Mouse (Mus musculus) intestine, postnatal 0 days (tissue): ENCODE results near the gene Cks2. TPM values are rescaled to one million over a fixed set of nuclear protein-coding genes. Genes with fewer than 3 reads are reported as not detected.

Experiments used
- ATAC-seq: fragments of 200-750 bp; cut with Nextera tagmentation; 2 replicates; pipeline ENCODE4 v1.8.0; 2017; ENCODE audit warnings: mild to moderate bottlenecking, moderate TSS enrichment, moderate library complexity
- H3K27ac ChIP-seq: fragments of 300-500 bp; sonication (generic); 2 replicates; pipeline ENCODE4 v1.5.1; 2014; ENCODE audit warnings: mild to moderate bottlenecking, low read depth, low read length, moderate library complexity
- H3K27me3 ChIP-seq: fragments of 300-500 bp; sonication (generic); replicated peaks from 2 replicates; pipeline ENCODE4 v1.6.1; 2014; ENCODE audit warnings: low read length, mixed read lengths; ENCODE audit not compliant: control insufficient read depth, insufficient read depth
- H3K36me3 ChIP-seq: fragments of 300-500 bp; sonication (generic); 2 replicates; pipeline ENCODE4 v1.6.1; 2014; ENCODE audit warnings: mild to moderate bottlenecking, moderate library complexity; ENCODE audit not compliant: control insufficient read depth, insufficient read depth
- H3K4me1 ChIP-seq: fragments of 300-500 bp; sonication (generic); replicated peaks from 2 replicates; pipeline ENCODE4 v1.6.1; 2014; ENCODE audit warnings: antibody characterized with exemption, low read length, mixed read lengths; ENCODE audit not compliant: control insufficient read depth, insufficient read depth
- H3K4me2 ChIP-seq: fragments of 300-500 bp; sonication (generic); replicated peaks from 2 replicates; pipeline ENCODE4 v1.6.1; 2014; ENCODE audit warnings: low read depth, mild to moderate bottlenecking, moderate library complexity
- H3K4me3 ChIP-seq: fragments of 300-500 bp; sonication (generic); 2 replicates; pipeline ENCODE4 v1.5.1; 2014; ENCODE audit warnings: low read depth, low read length
- H3K9ac ChIP-seq: fragments of 300-500 bp; sonication (generic); 2 replicates; pipeline ENCODE4 v1.6.1; 2014; ENCODE audit warnings: mild to moderate bottlenecking, low read depth, low read length
- H3K9me3 ChIP-seq: fragments of 300-500 bp; sonication (generic); 2 replicates; pipeline ENCODE4 v1.6.1; 2016; ENCODE audit warnings: mixed run types; ENCODE audit not compliant: control insufficient read depth
- CTCF ChIP-seq: sonication (generic); IDR thresholded peaks from 2 replicates; pipeline ENCODE4 v1.5.1; 2016; ENCODE audit warnings: low read depth, mild to moderate bottlenecking, control low read depth, antibody characterized with exemption, moderate library complexity
- WGBS: fragments of 180-500 bp; shearing (Covaris S2); extraction: QIAGEN DNeasy Blood & Tissue Kit; methylation state at CpG from one replicate; pipeline ENCODE4 v1.1.7; 2014; 5-methylcytosine and 5-hydroxymethylcytosine counted together
- polyA plus RNA-seq: library from polyadenylated mRNA; unstranded; fragments of >200 nt; fragmentation: Nextera tagmentation; extraction: Ambion mirVana; gene quantifications from 2 replicates; pipeline ENCODE4 v1.2.1, GENCODE M21; 2015

The Cks2 gene
- polyA plus RNA-seq, 1 experiment from 2014 or later, result 119 TPM

DNA sequence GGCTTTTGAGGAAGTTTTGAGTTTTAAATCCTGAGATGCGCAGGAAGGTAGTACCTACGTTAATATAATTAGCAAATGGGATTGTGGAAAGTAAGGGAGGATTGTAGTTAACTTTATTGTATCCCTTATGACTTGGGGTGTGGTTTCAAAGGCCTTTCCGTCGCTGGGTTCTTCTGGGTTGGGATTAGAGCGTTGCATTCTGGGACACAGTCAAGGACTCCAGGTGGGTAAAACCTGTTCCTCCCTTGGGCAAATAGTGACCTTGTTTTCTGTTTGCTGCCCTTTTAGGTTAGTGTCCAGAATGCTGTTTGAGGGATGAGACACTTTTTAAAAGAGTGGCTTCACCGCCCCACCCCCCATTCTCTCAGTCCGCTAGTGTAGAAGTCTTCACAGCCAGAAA lies 840 bp downstream of the Cks2 start:
- Histone ChIP-seq H3K36me3 (no peaks in the 10 kb centered on the region; the same call in 1 of the 2 replicates), H3K4me1 (no peaks in the 10 kb centered on the region), H3K27me3 (no peaks in the 10 kb centered on the region), H3K4me2 (peak overlapping the region; percentile 76), H3K27ac (peak overlapping the region; percentile 94), H3K9ac (peak overlapping the region; percentile 80), H3K9me3 (no peaks in the 10 kb centered on the region), H3K4me3 (peak overlapping the region; percentile 94)
- no peak for TF ChIP-seq CTCF
- under 1% methylated on average over 7 of the region's 7 CpGs for WGBS
- peak; percentile 23; the same call in 1 of the 2 replicates for ATAC-seq

DNA sequence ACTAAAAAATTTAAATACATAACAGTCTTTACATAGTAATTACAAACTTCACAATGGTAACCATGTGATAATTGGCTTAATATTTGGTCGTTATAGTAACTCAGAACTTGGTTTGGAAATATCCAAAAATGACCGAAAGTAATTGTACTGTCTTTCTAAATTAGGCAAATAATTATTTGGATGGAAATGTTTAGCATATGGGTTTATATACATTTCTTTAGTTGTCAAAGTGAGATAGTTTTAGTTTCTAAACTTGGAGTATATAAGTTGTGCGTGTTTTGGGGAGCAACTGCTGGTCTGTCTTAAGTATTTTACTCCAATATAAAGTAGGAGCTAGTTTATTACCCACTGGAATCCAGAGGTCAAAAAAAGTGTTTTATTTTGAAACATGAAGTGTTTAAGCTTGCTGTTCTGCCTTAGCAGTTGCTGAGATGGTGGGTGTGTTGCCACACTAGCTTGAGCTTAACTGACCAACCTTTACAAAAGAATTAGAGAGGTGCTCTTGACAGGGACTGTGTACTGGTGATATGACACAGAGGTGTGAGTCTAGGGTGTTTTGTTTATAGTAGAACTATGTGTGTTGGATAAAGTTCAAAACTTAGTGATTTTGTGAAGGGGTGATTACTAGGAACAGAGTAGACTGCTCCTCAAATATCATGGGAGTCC lies 1.5 kb downstream of the Cks2 start:
- Histone ChIP-seq H3K4me1 (no peaks in the 10 kb centered on the region), H3K9me3 (no peaks in the 10 kb centered on the region), H3K4me3 (peak overlapping the region; percentile 94), H3K27me3 (no peaks in the 10 kb centered on the region), H3K36me3 (no peaks in the 10 kb centered on the region; the same call in 1 of the 2 replicates), H3K4me2 (peak overlapping the region; percentile 76), H3K9ac (0 out of 2 replicates have a peak overlapping the region, but pooled peaks have one; percentile 12), H3K27ac (no peak overlapping the region)
- TF ChIP-seq CTCF, result no peak
- 13% methylated on average over 3 of the region's 3 CpGs for WGBS
- no peak for ATAC-seq

DNA sequence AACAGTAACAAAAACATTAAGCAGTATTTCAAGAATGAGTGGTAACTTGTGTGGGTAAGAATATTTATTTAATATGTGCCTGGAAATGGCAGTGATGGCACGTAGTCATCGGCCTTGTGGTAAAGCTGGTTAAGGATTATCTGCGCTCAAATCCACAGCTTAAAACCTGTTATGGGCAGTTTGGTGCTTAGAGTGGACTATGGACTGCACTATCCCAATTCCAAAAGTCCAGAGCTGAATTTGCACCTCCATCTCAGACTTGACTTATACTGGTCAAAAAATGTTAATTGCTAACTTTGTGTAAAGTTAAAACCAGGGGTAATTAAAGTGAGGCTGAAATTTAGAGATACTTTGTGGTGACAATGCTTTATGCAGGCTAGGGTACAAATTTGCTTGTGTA lies 2.7 kb downstream of the Cks2 start:
- Histone ChIP-seq H3K36me3 (no peaks in the 10 kb centered on the region; the same call in 1 of the 2 replicates), H3K9ac (no peak overlapping the region), H3K4me2 (peak overlapping the region; percentile 76; the same call in 1 of the 2 replicates), H3K4me1 (no peaks in the 10 kb centered on the region), H3K9me3 (no peaks in the 10 kb centered on the region), H3K27ac (no peak overlapping the region), H3K27me3 (no peaks in the 10 kb centered on the region), H3K4me3 (0 out of 2 replicates have a peak overlapping the region, but pooled peaks have one; percentile 94)
- WGBS, result 53% methylated on average over 3 of the region's 3 CpGs
- no peak for ATAC-seq
- TF ChIP-seq CTCF, result no peak

DNA sequence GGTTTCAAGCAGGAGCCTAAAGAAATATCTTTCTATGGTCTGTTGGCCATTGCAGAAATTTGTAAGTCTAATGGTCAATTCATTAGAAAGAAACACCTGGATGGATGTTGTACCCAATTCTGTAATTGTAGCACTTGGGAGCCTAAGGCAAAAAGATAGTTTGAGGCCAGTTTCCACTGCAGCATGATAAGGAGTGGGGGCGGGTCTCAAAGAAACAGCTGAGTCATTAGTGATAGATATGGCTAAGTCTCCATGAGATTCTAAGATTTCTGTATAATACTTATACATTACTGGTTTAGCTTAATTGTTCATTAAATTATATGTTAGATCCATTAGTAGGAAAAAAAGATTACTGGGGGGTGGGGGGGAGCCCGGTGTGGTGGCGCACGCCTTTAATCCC lies 3.2 kb downstream of the Cks2 start:
- Histone ChIP-seq H3K36me3 (peaks cover 2% of the 10 kb centered on the region), H3K9ac (no peak overlapping the region), H3K4me3 (no peak overlapping the region), H3K9me3 (no peaks in the 10 kb centered on the region), H3K27me3 (no peaks in the 10 kb centered on the region), H3K27ac (no peak overlapping the region), H3K4me1 (no peaks in the 10 kb centered on the region), H3K4me2 (no peak overlapping the region; the same call in 1 of the 2 replicates)
- no peak for ATAC-seq
- 75% methylated on average over 4 of the region's 4 CpGs for WGBS
- no peak for TF ChIP-seq CTCF

DNA sequence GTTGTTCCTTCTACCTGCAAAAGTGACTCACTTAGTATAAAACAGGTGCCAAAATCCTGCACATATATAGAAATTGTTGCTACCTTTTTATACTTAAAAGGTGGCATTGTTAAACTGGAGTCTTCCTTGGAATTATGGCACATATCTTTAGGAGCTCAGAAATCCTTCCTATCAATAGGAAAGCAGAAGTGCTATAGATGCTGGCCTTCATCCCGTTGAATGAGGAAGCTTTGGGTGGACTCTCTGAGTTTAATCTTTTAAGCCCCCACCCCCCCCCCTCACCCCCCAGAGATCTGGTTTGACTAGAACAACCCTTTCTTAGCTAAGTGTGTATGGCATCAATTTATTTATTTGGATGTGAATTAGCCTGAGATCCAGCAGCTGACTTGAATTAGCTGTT lies 4.7 kb downstream of the Cks2 start:
- Histone ChIP-seq H3K4me3 (no peak overlapping the region), H3K27me3 (no peaks in the 10 kb centered on the region), H3K36me3 (peaks cover 8% of the 10 kb centered on the region), H3K4me1 (no peaks in the 10 kb centered on the region), H3K9me3 (no peaks in the 10 kb centered on the region), H3K27ac (no peak overlapping the region), H3K4me2 (no peak overlapping the region), H3K9ac (no peak overlapping the region)
- no peak for TF ChIP-seq CTCF
- ATAC-seq, result no peak
- WGBS, result 58% methylated on average over 1 of the region's 1 CpGs

DNA sequence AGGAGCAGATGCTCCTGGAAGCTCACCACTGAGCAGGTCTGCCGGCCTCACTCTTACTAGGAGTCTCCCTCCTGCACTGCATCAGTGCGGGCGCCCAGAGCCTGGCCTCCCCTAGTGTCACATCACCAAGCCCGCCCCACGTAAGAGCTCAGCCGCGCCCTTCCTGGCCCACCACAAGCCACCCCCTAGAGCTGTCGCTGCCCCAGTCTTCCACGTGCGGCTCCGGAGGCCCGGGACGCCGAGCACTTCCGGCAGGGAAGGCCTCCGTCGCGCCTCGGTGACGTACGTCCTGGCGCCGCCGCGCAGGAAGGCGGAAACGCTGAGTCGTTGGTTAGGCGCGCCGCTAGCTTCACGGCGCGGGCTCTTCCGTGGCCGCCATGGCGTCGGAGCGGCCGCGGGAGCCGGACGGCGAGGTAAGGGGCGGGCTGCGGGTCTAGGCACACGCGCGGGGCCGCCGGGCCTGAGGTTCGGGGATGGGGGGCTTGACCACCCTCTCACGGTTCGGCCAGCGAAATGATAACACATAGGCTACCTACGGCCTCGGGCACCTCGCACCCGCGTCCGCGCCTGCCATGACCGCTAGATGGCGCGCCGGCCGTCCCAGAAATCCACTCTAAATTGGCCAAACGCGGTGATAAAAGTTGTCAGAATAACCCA lies 6.5 kb downstream of the Cks2 start, which contains the start of gene Secisbp2:
Secisbp2 (plus strand) TSS at position 290 of the 657 bp plus-strand sequence.
- TF ChIP-seq CTCF, result peak; percentile 94
- ATAC-seq, result peak; percentile 94
- H3K9me3 ChIP-seq, result no peaks in the 10 kb centered on the region
- peak within 1 kb of the TSS; percentile 78 for H3K9ac ChIP-seq
- peak within 1 kb of the TSS; percentile 81 for H3K27ac ChIP-seq
- H3K4me3 ChIP-seq, result peak within 1 kb of the TSS; percentile 85
- no peaks in the 10 kb centered on the region for H3K27me3 ChIP-seq
- under 1% methylated on average over 68 of the region's 69 CpGs for WGBS
- peak within 1 kb of the TSS; percentile 82 for H3K4me2 ChIP-seq
- H3K36me3 ChIP-seq, result peaks cover 26% of the 10 kb centered on the region
- no peaks in the 10 kb centered on the region for H3K4me1 ChIP-seq
